Mouse (Mus musculus) CH12.LX (cell line): Measurements from ENCODE around the gene Olfml2a. TPM values are rescaled to one million over a fixed set of nuclear protein-coding genes. Genes with fewer than 3 reads are reported as not detected.

Source experiments
- DNase-seq: peaks from one replicate; pipeline ENCODE4 v3.0.0-alpha.2; 2013; ENCODE audit errors: extremely low read depth
- H3K27ac ChIP-seq: 2 replicates; pipeline ENCODE4 v1.5.1; 2012; ENCODE audit warnings: low read depth, mild to moderate bottlenecking, control low read depth, moderate library complexity; ENCODE audit not compliant: insufficient read depth
- H3K27me3 ChIP-seq: replicated peaks from 2 replicates; pipeline ENCODE3; 2012; ENCODE audit warnings: inconsistent platforms
- H3K36me3 ChIP-seq, 2 experiments: replicated peaks in 1 of 2; 2 replicates each; pipeline versions ENCODE3 to v1.6.1; 2012; ENCODE audit warnings: inconsistent platforms in 1 of 2, low read length in 1 of 2, mild to moderate bottlenecking in 1 of 2, mixed read lengths in 1 of 2, moderate library complexity in 1 of 2; ENCODE audit not compliant: control insufficient read depth in 1 of 2, insufficient read depth in 1 of 2
- H3K4me1 ChIP-seq, 2 experiments: 2 replicates each; pipeline ENCODE4 v1.6.1; 2012; ENCODE audit warnings: inconsistent platforms in 1 of 2, moderate library complexity in 1 of 2; ENCODE audit not compliant: insufficient read depth in 2 of 2, control insufficient read depth in 1 of 2
- H3K4me2 ChIP-seq: 2 replicates; pipeline ENCODE4 v1.6.1; 2012; ENCODE audit warnings: low read depth, mild to moderate bottlenecking, control low read depth; ENCODE audit not compliant: poor library complexity, insufficient read depth, severe bottlenecking
- H3K4me3 ChIP-seq, 3 experiments: fragments of 150-350 bp in 1 of 3; sonication (generic) in 1 of 3; replicated peaks in 1 of 3; 2 replicates each; pipeline versions ENCODE3 to v1.5.1; 2011 to 2012; ENCODE audit warnings: low read depth in 2 of 3, low read length in 2 of 3, mild to moderate bottlenecking in 2 of 3, moderate library complexity in 2 of 3, control low read depth in 1 of 3, improper control_type of control experiment in 1 of 3, inconsistent platforms in 1 of 3, mixed read lengths in 1 of 3; ENCODE audit not compliant: poor library complexity in 1 of 3
- H3K79me2 ChIP-seq: replicated peaks from 2 replicates; pipeline ENCODE4 v1.6.1; 2012; ENCODE audit warnings: mild to moderate bottlenecking, moderate library complexity; ENCODE audit not compliant: control insufficient read depth, poor library complexity, insufficient read depth, severe bottlenecking; ENCODE audit errors: extremely low read depth
- H3K9ac ChIP-seq: 2 replicates; pipeline ENCODE4 v1.6.1; 2012; ENCODE audit warnings: low read depth, mild to moderate bottlenecking, control low read depth, moderate library complexity; ENCODE audit not compliant: insufficient read depth
- H3K9me3 ChIP-seq: replicated peaks from 2 replicates; pipeline ENCODE3; 2012; ENCODE audit warnings: low read length, inconsistent platforms, mixed read lengths
- BHLHE40 ChIP-seq: IDR thresholded peaks from 2 replicates; pipeline ENCODE4 v1.6.1; 2011; ENCODE audit warnings: mild to moderate bottlenecking, low read depth, low read length, improper control_type of control experiment
- CHD1 ChIP-seq: IDR thresholded peaks from 2 replicates; pipeline ENCODE4 v1.6.1; 2012; ENCODE audit warnings: low read depth, low read length, improper control_type of control experiment, inconsistent platforms
- CHD2 ChIP-seq: IDR thresholded peaks from 2 replicates; pipeline ENCODE4 v1.6.1; 2011; ENCODE audit warnings: low read length, improper control_type of control experiment
- CTCF ChIP-seq, 2 experiments: IDR thresholded peaks in 1 of 2; conservative IDR thresholded peaks in 1 of 2; 2 replicates each; pipeline ENCODE4 v1.5.1; 2011 to 2012; ENCODE audit warnings: low read depth in 2 of 2, low read length in 2 of 2, improper control_type of control experiment in 1 of 2, inconsistent platforms in 1 of 2, mild to moderate bottlenecking in 1 of 2, moderate library complexity in 1 of 2
- E2F4 ChIP-seq: IDR thresholded peaks from 2 replicates; pipeline ENCODE4 v1.6.1; 2011; ENCODE audit warnings: low read depth, low read length, improper control_type of control experiment; ENCODE audit not compliant: insufficient replicate concordance
- ELF1 ChIP-seq: IDR thresholded peaks from 2 replicates; pipeline ENCODE4 v1.6.1; 2014; ENCODE audit warnings: low read depth, mild to moderate bottlenecking, inconsistent platforms, low read length, improper control_type of control experiment
- EP300 ChIP-seq: IDR thresholded peaks from 2 replicates; pipeline ENCODE4 v1.6.1; 2011; ENCODE audit warnings: low read length, improper control_type of control experiment
- ETS1 ChIP-seq: conservative IDR thresholded peaks from 2 replicates; pipeline ENCODE4 v1.6.1; 2012; ENCODE audit warnings: low read depth, mild to moderate bottlenecking, inconsistent platforms, low read length, improper control_type of control experiment, moderate library complexity
- GABPA ChIP-seq: IDR thresholded peaks from 2 replicates; pipeline ENCODE4 v1.6.1; 2012; ENCODE audit warnings: low read depth, low read length, improper control_type of control experiment, inconsistent platforms; ENCODE audit not compliant: insufficient replicate concordance
- HCFC1 ChIP-seq: IDR thresholded peaks from 2 replicates; pipeline ENCODE4 v1.6.1; 2012; ENCODE audit warnings: low read depth, mild to moderate bottlenecking, inconsistent platforms, low read length, improper control_type of control experiment
- IRF4 ChIP-seq: IDR thresholded peaks from 2 replicates; pipeline ENCODE4 v1.6.1; 2014; ENCODE audit warnings: low read depth, mild to moderate bottlenecking, inconsistent platforms, low read length, improper control_type of control experiment
- JUN ChIP-seq: IDR thresholded peaks from 2 replicates; pipeline ENCODE4 v1.6.1; 2011; ENCODE audit warnings: low read depth, mild to moderate bottlenecking, low read length, improper control_type of control experiment, moderate library complexity; ENCODE audit not compliant: insufficient read depth
- JUND ChIP-seq: conservative IDR thresholded peaks from 2 replicates; pipeline ENCODE4 v1.6.1; 2011; ENCODE audit warnings: low read depth, low read length, improper control_type of control experiment
- KAT2A ChIP-seq: IDR thresholded peaks from 2 replicates; pipeline ENCODE4 v1.6.1; 2012; ENCODE audit warnings: low read length, improper control_type of control experiment, inconsistent platforms; ENCODE audit not compliant: insufficient replicate concordance
- MAFK ChIP-seq: IDR thresholded peaks from 2 replicates; pipeline ENCODE4 v1.6.1; 2011; ENCODE audit warnings: low read length, improper control_type of control experiment; ENCODE audit not compliant: insufficient replicate concordance
- MAX ChIP-seq: IDR thresholded peaks from 2 replicates; pipeline ENCODE4 v1.6.1; 2011; ENCODE audit warnings: low read length, improper control_type of control experiment
- MAZ ChIP-seq: IDR thresholded peaks from 2 replicates; pipeline ENCODE4 v1.6.1; 2012; ENCODE audit warnings: low read depth, mild to moderate bottlenecking, inconsistent platforms, low read length, improper control_type of control experiment, moderate library complexity
- MEF2A ChIP-seq: IDR thresholded peaks from 2 replicates; pipeline ENCODE4 v1.6.1; 2014; ENCODE audit warnings: low read depth, mild to moderate bottlenecking, inconsistent platforms, low read length, improper control_type of control experiment, borderline replicate concordance
- MXI1 ChIP-seq: IDR thresholded peaks from 2 replicates; pipeline ENCODE4 v1.6.1; 2011; ENCODE audit warnings: mild to moderate bottlenecking, low read depth, low read length, improper control_type of control experiment
- MYC ChIP-seq: IDR thresholded peaks from 2 replicates; pipeline ENCODE4 v1.6.1; 2011; ENCODE audit warnings: low read depth, mild to moderate bottlenecking, improper control_type of control experiment, low read length
- NELFE ChIP-seq: IDR thresholded peaks from 2 replicates; pipeline ENCODE4 v1.6.1; 2011; ENCODE audit warnings: low read depth, low read length, improper control_type of control experiment
- PAX5 ChIP-seq: IDR thresholded peaks from 2 replicates; pipeline ENCODE4 v1.6.1; 2012; ENCODE audit warnings: low read length, inconsistent platforms, mixed read lengths
- POLR2A ChIP-seq: IDR thresholded peaks from 2 replicates; pipeline ENCODE4 v1.6.1; 2011; ENCODE audit warnings: low read depth, mild to moderate bottlenecking, improper control_type of control experiment, low read length
- POLR2AphosphoS2 ChIP-seq: IDR thresholded peaks from 2 replicates; pipeline ENCODE4 v1.6.1; 2011; ENCODE audit warnings: low read depth, low read length, improper control_type of control experiment
- RAD21 ChIP-seq: IDR thresholded peaks from 2 replicates; pipeline ENCODE4 v1.6.1; 2011; ENCODE audit warnings: low read depth, mild to moderate bottlenecking, low read length, improper control_type of control experiment, moderate library complexity
- RCOR1 ChIP-seq: conservative IDR thresholded peaks from 2 replicates; pipeline ENCODE4 v1.6.1; 2012; ENCODE audit warnings: low read depth, mild to moderate bottlenecking, inconsistent platforms, low read length, improper control_type of control experiment
- SIN3A ChIP-seq: IDR thresholded peaks from 2 replicates; pipeline ENCODE4 v1.6.1; 2012; ENCODE audit warnings: low read length, improper control_type of control experiment, inconsistent platforms
- SMC3 ChIP-seq: IDR thresholded peaks from 2 replicates; pipeline ENCODE4 v1.6.1; 2011; ENCODE audit warnings: low read depth, low read length, improper control_type of control experiment
- TBP ChIP-seq: conservative IDR thresholded peaks from 2 replicates; pipeline ENCODE4 v1.6.1; 2011; ENCODE audit warnings: low read depth, low read length, improper control_type of control experiment
- TCF12 ChIP-seq: IDR thresholded peaks from 2 replicates; pipeline ENCODE4 v1.6.1; 2014; ENCODE audit warnings: low read depth, mild to moderate bottlenecking, inconsistent platforms, low read length, improper control_type of control experiment
- UBTF ChIP-seq: IDR thresholded peaks from 2 replicates; pipeline ENCODE4 v1.6.1; 2012; ENCODE audit warnings: low read depth, mild to moderate bottlenecking, inconsistent platforms, low read length, improper control_type of control experiment, moderate library complexity
- USF1 ChIP-seq: IDR thresholded peaks from 2 replicates; pipeline ENCODE4 v1.6.1; 2014; ENCODE audit warnings: low read depth, mild to moderate bottlenecking, inconsistent platforms, low read length, improper control_type of control experiment
- USF2 ChIP-seq: conservative IDR thresholded peaks from 2 replicates; pipeline ENCODE4 v1.6.1; 2011; ENCODE audit warnings: low read depth, low read length, improper control_type of control experiment
- ZC3H11A ChIP-seq: IDR thresholded peaks from 2 replicates; pipeline ENCODE4 v1.6.1; 2012; ENCODE audit warnings: low read depth, mild to moderate bottlenecking, inconsistent platforms, low read length, improper control_type of control experiment
- ZKSCAN1 ChIP-seq: IDR thresholded peaks from 2 replicates; pipeline ENCODE4 v1.6.1; 2012; ENCODE audit warnings: low read depth, inconsistent platforms, low read length, improper control_type of control experiment, borderline replicate concordance
- ZMIZ1 ChIP-seq: IDR thresholded peaks from 2 replicates; pipeline ENCODE4 v1.6.1; 2012; ENCODE audit warnings: low read depth, mild to moderate bottlenecking, inconsistent platforms, low read length, improper control_type of control experiment
- ZNF384 ChIP-seq: IDR thresholded peaks from 2 replicates; pipeline ENCODE4 v1.6.1; 2012; ENCODE audit warnings: low read depth, low read length, improper control_type of control experiment, inconsistent platforms
- dilution Hi-C: fragments of 300-500 bp; cut with MboI; formaldehyde crosslinking; loops from 2 replicates; pipeline ENCODE4 v1.14.3; 2020; ENCODE audit warnings: low sequenced_read_pairs; ENCODE audit not compliant: extremely low pct_unique_long_range_greater_than_20kb, extremely low pct_ligation_motif_present
- in situ Hi-C: fragments of 300-500 bp; cut with MboI; formaldehyde crosslinking; loops from 3 replicates; pipeline ENCODE4 v1.14.3; 2019; ENCODE audit warnings: low sequenced_read_pairs, low pct_ligation_motif_present, low pct_unique_long_range_greater_than_20kb, mixed read lengths
- polyA plus RNA-seq: library from polyadenylated mRNA; unstranded; fragments of >175 nt; gene quantifications from 2 replicates; pipeline ENCODE4 v1.2.1, GENCODE M21; 2012; ENCODE audit warnings: low read depth; ENCODE audit not compliant: insufficient read length
- total RNA-seq, 2 experiments: library from RNA; depleted of rRNA; stranded (reverse); fragments of 300-350 nt in 1 of 2; fragments of >200 nt in 1 of 2; gene quantifications; 2 replicates each; pipeline ENCODE4 v1.2.3; 2012 to 2014

Gene Olfml2a
- total and polyA plus RNA-seq, 3 experiments, result 4.3 to 8.5 (median 5.5) TPM

- dilution Hi-C loops, result no loop called here
- H3K27ac ChIP-seq, result peak within 1 kb of the TSS; percentile 48; the same call in 1 of the 2 replicates
- TF ChIP-seq E2F4, result no peak
- TF ChIP-seq UBTF, result no peak
- peak; percentile 55; the same call in 1 of the 2 replicates for TF ChIP-seq HCFC1
- TF ChIP-seq ZC3H11A, result peak; percentile 37; the same call in 1 of the 2 replicates
- TF ChIP-seq IRF4, result 0 out of 2 replicates have a peak, but pooled peaks have one; percentile 55
- peak; percentile 63 to 99; a peak in 3 of 4 replicates for TF ChIP-seq CTCF (conservative IDR thresholded peaks at IDR 0.05 in 1 of 2, IDR thresholded peaks at IDR 0.05 in 1 of 2; ENCODE audit: low read depth in 2 of 2, low read length in 2 of 2)
- TF ChIP-seq ZMIZ1, result no peak
- no peak for TF ChIP-seq RCOR1
- TF ChIP-seq ETS1, result no peak
- peak; percentile 96 for TF ChIP-seq BHLHE40
- no peak for TF ChIP-seq EP300
- TF ChIP-seq GABPA, result no peak
- peak; percentile 41; the same call in 1 of the 2 replicates for TF ChIP-seq ELF1
- no peak for TF ChIP-seq USF2
- no peak for TF ChIP-seq JUN
- TF ChIP-seq POLR2A, result peak; percentile 66
- TF ChIP-seq RAD21, result peak; percentile 99
- TF ChIP-seq MAZ, result peak; percentile 30; the same call in 1 of the 2 replicates
- no peak for TF ChIP-seq PAX5
- TF ChIP-seq USF1, result peak; percentile 46
- peak; percentile 99 for TF ChIP-seq MAX
- peak; percentile 63; the same call in 1 of the 2 replicates for TF ChIP-seq TBP
- no peak for TF ChIP-seq POLR2AphosphoS2
- no peak for TF ChIP-seq KAT2A
- 0 out of 2 replicates have a peak, but pooled peaks have one; percentile 40 for TF ChIP-seq CHD2
- no peak for TF ChIP-seq CHD1
- no peak for TF ChIP-seq ZNF384
- TF ChIP-seq MEF2A, result peak; percentile 78
- TF ChIP-seq TCF12, result peak; percentile 58; the same call in 1 of the 2 replicates
- no peak for TF ChIP-seq ZKSCAN1
- TF ChIP-seq MAFK, result no peak
- no peak for TF ChIP-seq JUND
- TF ChIP-seq MYC, result peak; percentile 100
- TF ChIP-seq SIN3A, result peak; percentile 90
- TF ChIP-seq NELFE, result peak; percentile 74
- peak; percentile 98 for TF ChIP-seq MXI1
- peak; percentile 83 for TF ChIP-seq SMC3
Measured at GRCm38 (mm10) chr2:38997386-38998374, 65.9 kb downstream of the Olfml2a start, which contains the start of gene Wdr38. Wdr38 (plus strand) TSS chr2:38997476.

More at GRCm38 (mm10) chr2:38997386-38998374, 65.9 kb downstream of the Olfml2a start, which contains the start of gene Wdr38:
- Histone ChIP-seq H3K79me2 (peaks cover 9% of the 10 kb centered on the region), H3K4me3 (peak within 1 kb of the TSS; percentile 56 to 76 (median 58)), H3K4me1 (peaks cover 6 to 60% of the 10 kb centered on the region in 2 experiments), H3K9me3 (no peaks in the 10 kb centered on the region), H3K4me2 (peak within 1 kb of the TSS; percentile 67), H3K27me3 (no peaks in the 10 kb centered on the region), H3K9ac (peak within 1 kb of the TSS; percentile 61), H3K36me3 (peaks cover 33 to 37% of the 10 kb centered on the region in 2 experiments)
- peak; percentile 85 for DNase-seq
- in situ Hi-C loops, result loop anchor here (5.0 to 10.0 kb wide), 2 partner anchors 65 to 203 kb away; partner anchors contain the start of gene Olfml2a
